Mouse (Mus musculus) bone marrow, adult 2 months (tissue): ENCODE results near the gene Vmn1r198.

Source experiments
- CTCF ChIP-seq: fragments of 200-500 bp; IDR thresholded peaks from 2 replicates; pipeline ENCODE4 v1.5.1; 2011; ENCODE audit warnings: low read length, control low read depth; ENCODE audit not compliant: control insufficient read depth, insufficient read depth
- POLR2A ChIP-seq: fragments of 200-500 bp; IDR thresholded peaks from 2 replicates; pipeline ENCODE4 v1.6.1; 2011; ENCODE audit warnings: low read depth, mild to moderate bottlenecking, control low read depth, low read length, borderline replicate concordance; ENCODE audit not compliant: control insufficient read depth

- TF ChIP-seq CTCF (no peak), POLR2A (no peak)
These were observed 32.8 kb upstream of the Vmn1r198 start for GRCm38 (mm10) chr13:22317366-22317765.
